Mouse (Mus musculus) neural tube, embryonic 14.5 days (tissue): Measurements from ENCODE around the gene Slc18a2. TPM values are rescaled to one million over a fixed set of nuclear protein-coding genes. Genes with fewer than 3 reads are reported as not detected.

ENCODE experiments used
- ATAC-seq: fragments of 200-750 bp; cut with Nextera tagmentation; 2 replicates; pipeline ENCODE4 v1.8.0; 2017; ENCODE audit warnings: low read depth, mild to moderate bottlenecking, moderate TSS enrichment, moderate library complexity
- H3K27ac ChIP-seq: fragments of 300-500 bp; sonication (generic); 2 replicates; pipeline ENCODE4 v1.5.1; 2014; ENCODE audit warnings: low read depth, mild to moderate bottlenecking, control low read depth, low read length, moderate library complexity, mixed read lengths
- H3K27me3 ChIP-seq: fragments of 300-500 bp; sonication (generic); 2 replicates; pipeline ENCODE4 v1.6.1; 2014; ENCODE audit warnings: low read length; ENCODE audit not compliant: control insufficient read depth, insufficient read depth
- H3K36me3 ChIP-seq: fragments of 300-500 bp; sonication (generic); 2 replicates; pipeline ENCODE4 v1.6.1; 2014; ENCODE audit warnings: low read length, mixed read lengths; ENCODE audit not compliant: control insufficient read depth, insufficient read depth
- H3K4me1 ChIP-seq: fragments of 300-500 bp; sonication (generic); 2 replicates; pipeline ENCODE4 v1.6.1; 2014; ENCODE audit warnings: low read length; ENCODE audit not compliant: control insufficient read depth, insufficient read depth
- H3K4me2 ChIP-seq: fragments of 300-500 bp; sonication (generic); 2 replicates; pipeline ENCODE4 v1.6.1; 2014; ENCODE audit warnings: mild to moderate bottlenecking, low read depth, low read length, control low read depth
- H3K4me3 ChIP-seq: fragments of 300-500 bp; sonication (generic); 2 replicates; pipeline ENCODE4 v1.5.1; 2014; ENCODE audit warnings: low read depth, low read length, control low read depth, mixed read lengths
- H3K9ac ChIP-seq: fragments of 300-500 bp; sonication (generic); replicated peaks from 2 replicates; pipeline ENCODE4 v1.6.1; 2014; ENCODE audit warnings: low read depth, mild to moderate bottlenecking, control low read depth, low read length, mixed read lengths
- H3K9me3 ChIP-seq: fragments of 300-500 bp; sonication (generic); 2 replicates; pipeline ENCODE4 v1.6.1; 2016; ENCODE audit warnings: low read length; ENCODE audit not compliant: control insufficient read depth
- WGBS: fragments of 180-500 bp; shearing (Covaris S2); extraction: QIAGEN DNeasy Blood & Tissue Kit; methylation state at CpG from one replicate; pipeline ENCODE4 v1.1.7; 2014; 5-methylcytosine and 5-hydroxymethylcytosine counted together
- polyA plus RNA-seq: library from polyadenylated mRNA; unstranded; fragments of >200 nt; fragmentation: Nextera tagmentation; extraction: Ambion mirVana; gene quantifications from 2 replicates; pipeline ENCODE4 v1.2.1, GENCODE M21; 2014

The Slc18a2 gene
- polyA plus RNA-seq, 1 experiment from 2014 or later = 10.4 TPM

- Histone ChIP-seq H3K4me2 (no peak overlapping the region), H3K27ac (no peak overlapping the region), H3K9me3 (no peaks in the 10 kb centered on the region), H3K9ac (no peak overlapping the region), H3K36me3 (no peaks in the 10 kb centered on the region), H3K4me3 (no peak overlapping the region), H3K27me3 (no peaks in the 10 kb centered on the region), H3K4me1 (no peaks in the 10 kb centered on the region)
- WGBS = 28% methylated on average over 17 of the region's 17 CpGs
- peak; percentile 54; the same call in 1 of the 2 replicates for ATAC-seq
Observed at GRCm38 (mm10) chr19:59239124-59239817, 21.4 kb upstream of the Slc18a2 start.

DNA sequence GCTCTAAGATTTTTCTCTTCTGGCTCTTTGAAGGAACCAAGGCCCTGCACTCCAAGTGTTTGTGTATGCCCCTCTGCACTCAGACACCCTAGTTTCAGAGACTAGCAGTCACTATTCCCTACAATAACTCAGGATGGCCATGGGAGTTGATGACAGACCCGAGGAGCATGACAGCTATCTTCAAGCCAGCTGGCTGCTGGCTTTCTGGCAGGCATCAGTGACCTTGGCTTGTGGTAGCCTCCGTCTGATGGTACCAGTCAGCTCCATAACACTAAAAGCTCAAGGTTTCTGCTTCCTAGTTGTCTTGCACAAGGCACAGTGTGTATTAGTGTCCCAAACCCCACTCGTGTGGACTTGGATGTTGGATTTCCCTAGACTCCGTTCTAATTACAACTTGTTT is 18.7 kb upstream of the Slc18a2 start:
- WGBS = 87% methylated on average over 4 of the region's 4 CpGs

GRCm38 (mm10) chr19:59243057-59243456 is 17.6 kb upstream of the Slc18a2 start:
- 88% methylated on average over 2 of the region's 2 CpGs for WGBS

More for the DNA sequence above, 18.7 kb upstream of the Slc18a2 start:
- Histone ChIP-seq H3K4me3 (no peak overlapping the region), H3K9me3 (no peaks in the 10 kb centered on the region), H3K27ac (no peak overlapping the region), H3K4me1 (no peaks in the 10 kb centered on the region), H3K36me3 (no peaks in the 10 kb centered on the region), H3K9ac (no peak overlapping the region), H3K4me2 (no peak overlapping the region), H3K27me3 (no peaks in the 10 kb centered on the region)
- ATAC-seq = no peak

GRCm38 (mm10) chr19:59248144-59248543 is 12.6 kb upstream of the Slc18a2 start:
- Histone ChIP-seq H3K27ac (no peak overlapping the region), H3K9ac (no peak overlapping the region), H3K27me3 (no peaks in the 10 kb centered on the region), H3K4me2 (no peak overlapping the region), H3K4me1 (no peaks in the 10 kb centered on the region), H3K9me3 (no peaks in the 10 kb centered on the region), H3K4me3 (no peak overlapping the region), H3K36me3 (no peaks in the 10 kb centered on the region)
- WGBS = 83% methylated on average over 4 of the region's 4 CpGs
- ATAC-seq = no peak

More at GRCm38 (mm10) chr19:59243057-59243456, 17.6 kb upstream of the Slc18a2 start:
- no peak for ATAC-seq
- H3K9me3 ChIP-seq = no peaks in the 10 kb centered on the region
- H3K27me3 ChIP-seq = no peaks in the 10 kb centered on the region
- no peak overlapping the region for H3K4me2 ChIP-seq
- no peak overlapping the region for H3K9ac ChIP-seq
- H3K4me3 ChIP-seq = no peak overlapping the region
- H3K4me1 ChIP-seq = no peaks in the 10 kb centered on the region
- H3K36me3 ChIP-seq = no peaks in the 10 kb centered on the region
- H3K27ac ChIP-seq = no peak overlapping the region

- no peaks in the 10 kb centered on the region for H3K27me3 ChIP-seq
- H3K27ac ChIP-seq = no peak overlapping the region
- H3K9me3 ChIP-seq = no peaks in the 10 kb centered on the region
- H3K4me3 ChIP-seq = no peak overlapping the region
- no peaks in the 10 kb centered on the region for H3K4me1 ChIP-seq
- H3K4me2 ChIP-seq = no peak overlapping the region
- H3K36me3 ChIP-seq = no peaks in the 10 kb centered on the region
- 82% methylated on average over 11 of the region's 11 CpGs for WGBS
- H3K9ac ChIP-seq = no peak overlapping the region
- no peak for ATAC-seq
Observed at GRCm38 (mm10) chr19:59248553-59249286, 12.0 kb upstream of the Slc18a2 start.

GRCm38 (mm10) chr19:59252651-59253050 is 8.0 kb upstream of the Slc18a2 start:
- ATAC-seq = no peak
- Histone ChIP-seq H3K4me3 (no peak overlapping the region), H3K4me1 (no peaks in the 10 kb centered on the region), H3K27ac (no peak overlapping the region), H3K9me3 (no peaks in the 10 kb centered on the region), H3K4me2 (no peak overlapping the region), H3K36me3 (no peaks in the 10 kb centered on the region), H3K27me3 (no peaks in the 10 kb centered on the region), H3K9ac (no peak overlapping the region)
- WGBS = 75% methylated on average over 2 of the region's 2 CpGs

- no peak for ATAC-seq
- H3K27ac ChIP-seq = no peak overlapping the region
- no peak overlapping the region for H3K4me3 ChIP-seq
- H3K9me3 ChIP-seq = no peaks in the 10 kb centered on the region
- peaks cover 5% of the 10 kb centered on the region; the same call in 1 of the 2 replicates for H3K4me1 ChIP-seq
- no peaks in the 10 kb centered on the region for H3K36me3 ChIP-seq
- WGBS = 43% methylated on average over 5 of the region's 5 CpGs
- H3K9ac ChIP-seq = no peak overlapping the region
- H3K27me3 ChIP-seq = 0 out of 2 replicates have a peak, but pooled peaks cover 2% of the 10 kb centered on the region
- H3K4me2 ChIP-seq = no peak overlapping the region
Observed at GRCm38 (mm10) chr19:59259633-59260032, 1.1 kb upstream of the Slc18a2 start.

- Histone ChIP-seq H3K4me3 (no peak overlapping the region; the same call in 1 of the 2 replicates), H3K27ac (no peak overlapping the region), H3K9ac (no peak overlapping the region), H3K9me3 (no peaks in the 10 kb centered on the region), H3K36me3 (no peaks in the 10 kb centered on the region), H3K4me1 (peaks cover 5% of the 10 kb centered on the region; the same call in 1 of the 2 replicates), H3K4me2 (peak overlapping the region; percentile 85; the same call in 1 of the 2 replicates), H3K27me3 (0 out of 2 replicates have a peak, but pooled peaks cover 2% of the 10 kb centered on the region)
- ATAC-seq = no peak
- 55% methylated on average over 7 of the region's 7 CpGs for WGBS
Observed at GRCm38 (mm10) chr19:59261604-59262003, 908 bp downstream of the Slc18a2 start.

GRCm38 (mm10) chr19:59263171-59263570 is 2.5 kb downstream of the Slc18a2 start:
- WGBS = 89% methylated on average over 9 of the region's 9 CpGs
- Histone ChIP-seq H3K4me1 (peaks cover 5% of the 10 kb centered on the region; the same call in 1 of the 2 replicates), H3K4me3 (no peak overlapping the region), H3K9me3 (no peaks in the 10 kb centered on the region), H3K4me2 (no peak overlapping the region), H3K36me3 (no peaks in the 10 kb centered on the region), H3K9ac (no peak overlapping the region), H3K27me3 (0 out of 2 replicates have a peak, but pooled peaks cover 2% of the 10 kb centered on the region), H3K27ac (no peak overlapping the region)
- no peak for ATAC-seq
